Mouse (Mus musculus): ENCODE measurements at regions not wholly inside any gene's neighbourhood (a gene's known extent, or its start where the extent isn't known, plus 50 kb on each side); places are given as distances from the start of the nearest gene placed in this dataset.

DNA sequence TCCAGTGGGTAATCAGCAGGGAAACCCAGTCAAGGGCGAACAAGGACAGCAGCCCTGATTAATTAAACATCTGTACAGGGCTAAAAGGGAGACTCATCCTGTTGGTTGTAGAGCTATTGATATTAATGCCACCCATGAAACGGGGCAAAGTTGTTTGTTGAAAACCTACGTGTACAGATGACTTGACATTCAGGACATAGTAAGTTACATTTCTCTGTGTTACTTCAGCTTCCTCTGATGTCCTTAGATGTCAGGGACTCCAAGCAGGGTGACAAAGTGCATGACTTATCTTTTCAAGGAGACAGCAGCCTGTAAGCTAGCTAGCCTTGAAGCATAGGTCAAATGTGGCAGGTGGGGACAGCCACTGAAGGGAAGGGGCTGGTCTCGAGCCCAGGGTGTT is 390.5 kb downstream of the Ccdc171 start:
- no peak for DNase-seq (ENCODE audit: low spot score in 2 of 2)

DNA sequence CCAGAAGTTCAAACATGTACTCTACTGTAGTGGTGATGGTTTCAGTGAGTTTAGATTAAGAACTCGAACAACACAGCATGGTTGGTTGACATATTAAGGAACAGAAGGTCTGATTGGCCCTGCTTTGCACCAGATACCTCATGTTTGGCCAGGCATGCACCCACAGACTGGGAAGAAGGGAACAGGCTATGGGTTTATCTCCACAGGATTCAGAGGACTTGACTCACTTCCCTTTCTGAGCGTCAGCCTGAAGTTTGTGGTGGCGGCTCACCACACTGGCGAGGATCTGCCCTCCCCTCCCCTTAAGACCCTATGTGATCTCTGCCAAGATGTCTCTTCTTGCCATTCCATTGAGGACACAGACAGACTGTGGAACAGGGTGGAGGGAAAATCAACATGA is 391.7 kb downstream of the Ccdc171 start:
- DNase-seq (ENCODE audit: low spot score in 2 of 2) = no peak

- DNase-seq (ENCODE audit: low spot score in 2 of 2) = no peak
Observed at GRCm38 (mm10) chr4:83918093-83918492, 392.7 kb downstream of the Ccdc171 start.

DNA sequence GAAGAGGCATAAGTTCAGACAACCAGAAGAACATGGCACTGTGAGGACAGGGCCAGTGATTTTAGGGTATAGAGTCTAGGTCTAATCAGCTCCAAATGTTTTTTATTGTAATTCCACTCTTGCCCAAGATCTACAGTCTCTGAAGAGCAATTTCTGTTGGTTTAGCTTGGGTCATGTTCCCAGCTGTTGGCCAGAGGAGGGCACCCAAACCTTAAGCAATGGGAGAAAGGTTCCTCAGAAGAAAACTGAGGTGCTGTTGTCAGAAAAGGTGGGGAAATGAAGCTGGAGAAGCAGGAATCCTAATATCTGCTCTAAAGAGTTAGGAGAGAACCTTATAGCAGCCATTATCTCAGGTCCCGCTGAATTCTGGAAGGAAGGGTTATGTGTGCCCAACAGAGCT is 393.7 kb downstream of the Ccdc171 start:
- no peak for DNase-seq (ENCODE audit: low spot score in 2 of 2)

DNA sequence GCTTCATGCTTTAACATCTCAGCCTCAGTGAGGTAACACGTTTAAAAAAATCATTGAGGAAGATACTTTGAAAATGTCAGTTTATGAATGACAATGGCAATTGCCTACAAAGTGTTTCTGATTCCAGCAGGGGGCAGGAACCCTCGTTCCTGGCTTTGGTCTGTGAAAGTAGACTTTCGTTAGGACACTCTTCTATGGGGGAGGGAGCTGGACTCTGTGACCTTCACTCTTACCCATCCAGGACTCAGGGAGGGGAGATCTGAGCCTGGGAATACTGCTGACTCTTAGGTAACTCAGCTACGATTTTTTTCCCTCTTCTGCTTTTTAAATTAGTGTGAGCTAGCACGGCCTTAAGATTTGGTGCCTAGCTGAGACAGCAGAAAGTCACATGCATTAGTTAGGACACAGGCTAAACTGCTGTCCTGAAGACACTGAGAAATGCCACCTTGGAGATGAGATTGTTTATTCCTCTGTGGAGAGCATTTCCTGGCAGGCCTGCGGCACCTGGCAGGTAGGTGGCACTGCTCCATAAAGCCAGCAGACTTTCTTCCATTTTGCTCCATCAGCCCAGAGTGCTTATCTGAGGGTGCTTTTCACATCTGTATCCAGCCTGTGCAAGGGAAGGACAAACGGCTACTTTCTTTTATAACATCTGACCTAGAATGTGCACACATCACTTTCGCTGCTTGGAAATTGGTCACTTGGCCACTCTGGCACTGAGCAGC is 399.9 kb downstream of the Ccdc171 start:
- no peak for DNase-seq (ENCODE audit: low spot score in 2 of 2)

DNA sequence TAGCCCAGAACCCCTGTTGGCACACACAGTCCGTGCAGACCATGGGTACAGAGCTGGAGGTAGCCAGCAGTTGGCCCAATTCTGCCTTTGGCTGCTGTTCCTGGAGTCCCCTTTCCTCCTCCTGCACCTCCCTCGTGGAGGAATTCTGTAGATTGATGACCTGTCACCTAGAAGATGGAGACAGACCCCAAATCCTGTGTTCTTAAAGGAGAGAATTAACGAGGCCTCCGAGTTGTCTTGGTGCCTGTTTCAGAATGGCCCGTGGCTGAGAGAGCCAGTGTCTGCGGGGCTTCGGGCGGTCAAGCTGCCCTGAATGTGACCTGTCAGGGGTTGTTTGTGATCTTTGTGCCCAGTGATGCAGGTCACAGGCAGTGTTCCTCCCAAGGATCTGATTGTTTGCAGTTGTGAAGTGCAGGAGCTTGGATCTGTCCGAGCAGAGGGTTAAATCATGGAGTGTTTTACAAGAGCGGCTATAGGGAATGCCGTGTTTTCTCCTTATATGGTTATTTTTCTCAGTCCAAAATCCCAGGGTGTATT is 400.9 kb downstream of the Ccdc171 start:
- DNase-seq (ENCODE audit: low spot score in 2 of 2) = no peak

DNA sequence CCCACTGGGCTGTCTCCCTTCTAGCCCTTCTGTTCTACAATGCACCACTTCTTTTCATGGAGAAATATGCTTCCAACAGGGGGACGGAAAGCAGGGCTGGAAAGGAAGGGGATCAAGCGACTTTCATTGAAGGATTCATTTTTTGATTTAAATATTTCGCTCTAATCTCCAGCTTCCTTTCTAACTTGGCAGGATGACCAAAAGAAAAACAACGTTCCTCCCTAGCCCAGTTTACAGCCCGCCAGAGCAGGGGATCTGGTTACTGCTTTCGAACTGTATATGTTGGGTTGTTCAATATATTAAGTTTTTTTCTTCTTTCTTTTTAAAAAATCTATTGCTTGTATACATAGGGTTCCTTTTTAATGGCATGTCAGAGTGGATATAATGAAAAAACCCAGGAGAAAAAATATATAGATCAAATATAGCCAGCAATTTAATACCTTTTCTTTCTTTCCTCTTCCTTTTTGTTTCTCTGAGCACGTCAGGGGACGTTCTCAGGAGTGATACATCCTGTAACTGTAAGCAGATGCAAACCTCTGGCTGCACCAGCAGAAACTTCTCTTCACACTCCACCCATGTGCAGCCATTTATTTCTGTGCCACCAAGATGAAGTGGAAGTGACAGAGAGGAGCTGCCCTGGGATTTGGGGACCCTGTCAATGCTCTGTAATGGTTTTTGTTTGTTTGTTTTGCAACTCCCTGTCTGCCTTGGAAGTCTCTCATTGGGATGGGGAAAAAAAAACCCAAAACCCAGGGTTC is 406.7 kb downstream of the Ccdc171 start:
- no peak for DNase-seq (ENCODE audit: low spot score in 2 of 2)

- no peak for DNase-seq (ENCODE audit: low spot score in 2 of 2)
Observed at GRCm38 (mm10) chr4:83941693-83942092, 416.3 kb downstream of the Ccdc171 start.

- DNase-seq (ENCODE audit: low spot score in 2 of 2) = no peak
Observed at GRCm38 (mm10) chr4:83949612-83950011, 424.3 kb downstream of the Ccdc171 start.

- no peak for DNase-seq (ENCODE audit: low spot score in 2 of 2)
Observed at GRCm38 (mm10) chr4:83950809-83951409, 425.6 kb downstream of the Ccdc171 start.

DNA sequence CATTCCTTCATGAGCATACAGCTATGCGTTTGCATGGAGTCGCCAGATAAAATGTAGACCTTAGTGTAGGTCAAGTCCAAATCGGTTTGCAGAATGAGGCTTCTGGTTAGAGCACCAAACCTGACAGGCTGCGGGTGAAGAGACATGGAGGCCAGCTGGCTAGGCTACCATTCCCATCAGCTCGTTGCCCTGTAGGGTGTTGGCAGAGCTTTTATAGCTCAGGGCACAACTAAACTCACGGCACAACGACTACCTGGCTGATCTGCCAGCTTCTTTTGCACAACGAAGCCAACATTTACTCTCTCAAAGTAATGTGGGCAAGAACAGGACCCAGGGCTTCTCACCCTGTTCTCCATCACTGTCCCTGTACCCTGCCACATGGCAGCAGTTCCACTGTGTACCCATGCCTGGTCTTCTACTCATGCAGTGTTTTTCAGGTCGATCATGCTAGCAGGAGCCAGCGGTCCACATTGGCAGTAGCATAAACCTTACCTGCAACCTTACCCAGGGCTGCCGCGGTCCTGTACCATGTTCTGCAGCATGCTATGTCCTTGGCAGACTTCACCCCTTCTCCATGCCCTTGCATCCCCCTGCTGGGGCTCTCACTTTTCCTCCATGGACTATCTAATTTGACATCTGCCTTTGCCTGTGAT is 431.0 kb downstream of the Ccdc171 start:
- DNase-seq (ENCODE audit: low spot score in 2 of 2) = no peak

GRCm38 (mm10) chr4:83957217-83957692 is 431.9 kb downstream of the Ccdc171 start:
- no peak for DNase-seq (ENCODE audit: low spot score in 2 of 2)

- DNase-seq (ENCODE audit: low spot score in 2 of 2) = no peak
Observed at GRCm38 (mm10) chr4:83966898-83967297, 441.6 kb downstream of the Ccdc171 start.

GRCm38 (mm10) chr4:83973162-83973561 is 447.8 kb downstream of the Ccdc171 start:
- no peak for DNase-seq (ENCODE audit: low spot score in 2 of 2)

DNA sequence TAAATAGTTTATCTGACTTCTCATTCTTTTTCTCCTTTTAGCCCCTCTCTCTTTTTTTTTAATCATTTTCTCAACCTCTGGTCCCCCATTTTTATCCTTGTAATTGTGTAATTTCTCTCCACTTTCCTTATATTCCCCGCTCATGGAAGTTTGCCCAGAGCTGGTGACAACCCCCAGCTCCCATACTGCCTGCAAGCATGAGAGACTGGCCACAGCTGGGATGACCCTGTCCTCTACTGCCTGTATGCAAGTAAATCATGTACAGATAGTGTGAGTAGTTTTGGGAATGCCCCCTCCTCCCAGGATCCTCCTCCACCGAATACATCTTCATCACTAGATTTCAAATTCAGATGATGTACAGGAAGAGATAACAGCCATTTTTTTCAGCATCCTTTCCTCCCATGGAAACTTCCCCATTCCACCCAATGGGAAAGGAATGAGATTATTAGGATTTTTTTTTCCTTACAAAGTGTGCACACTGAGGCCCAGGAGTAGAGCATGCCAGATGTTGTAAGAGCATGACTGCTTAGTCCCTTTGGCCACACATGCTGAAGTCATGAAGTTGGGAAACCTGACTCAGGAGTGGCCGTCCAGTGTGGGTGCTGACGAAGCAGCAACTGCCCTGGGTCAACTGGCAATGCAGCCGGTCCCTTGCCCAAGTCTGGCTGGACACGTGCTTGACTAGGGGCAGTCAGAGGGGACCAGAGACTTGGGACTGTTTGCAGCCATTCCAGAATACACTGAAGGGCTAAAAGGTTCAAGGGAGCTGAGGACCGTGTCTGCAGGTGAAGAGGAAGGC is 449.1 kb downstream of the Ccdc171 start:
- no peak for DNase-seq (ENCODE audit: low spot score in 2 of 2)

- no peak for DNase-seq (ENCODE audit: low spot score in 2 of 2)
Observed at GRCm38 (mm10) chr4:83975569-83975968, 450.2 kb downstream of the Ccdc171 start.

GRCm38 (mm10) chr4:83976067-83976466 is 450.7 kb downstream of the Ccdc171 start:
- DNase-seq (ENCODE audit: low spot score in 2 of 2) = no peak

DNA sequence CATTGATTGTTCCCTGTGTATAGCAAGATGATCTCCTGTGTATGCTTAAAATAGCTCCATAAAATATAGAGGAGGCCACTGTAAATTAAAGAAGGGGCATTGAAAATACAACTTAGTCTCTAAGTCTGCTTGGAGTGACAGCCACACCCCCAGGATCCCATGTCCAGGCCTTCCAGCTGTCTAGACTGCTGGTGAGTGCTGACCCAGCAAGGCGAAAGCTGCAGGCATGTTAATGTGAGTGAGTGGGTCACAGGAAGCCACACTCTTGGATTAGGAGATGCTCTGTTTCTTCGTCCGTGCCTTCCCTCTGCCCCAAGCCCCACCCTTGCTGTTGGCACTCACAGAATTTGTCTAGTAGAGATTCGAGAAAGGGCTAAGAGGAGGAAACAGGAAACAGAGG is 453.7 kb downstream of the Ccdc171 start:
- no peak for DNase-seq (ENCODE audit: low spot score in 2 of 2)

GRCm38 (mm10) chr4:83984671-83985391 is 459.5 kb downstream of the Ccdc171 start:
- peak; percentile 35 to 56 for DNase-seq (ENCODE audit: low spot score in 2 of 2)

DNA sequence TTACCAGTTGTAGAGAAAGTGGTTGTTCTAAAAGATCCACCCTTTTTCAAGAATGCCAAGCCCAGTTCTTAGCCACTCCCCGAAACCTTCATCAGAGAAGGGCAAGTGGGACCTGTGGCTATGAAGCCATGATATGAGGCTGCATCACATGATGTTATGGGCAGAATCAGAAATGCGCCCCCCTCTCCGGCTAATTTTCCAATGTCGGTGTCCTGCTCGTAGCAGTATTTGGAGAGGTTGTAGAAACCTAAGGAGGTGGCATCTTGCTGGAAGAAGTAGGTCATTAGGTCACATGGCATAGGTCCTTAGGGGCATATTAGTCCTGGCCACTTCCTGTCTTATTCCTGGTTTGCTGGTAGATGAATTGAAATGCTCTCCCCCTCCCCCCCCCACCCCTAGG is 460.1 kb downstream of the Ccdc171 start:
- DNase-seq (ENCODE audit: low spot score in 2 of 2) = no peak
